Mouse (Mus musculus) stomach, embryonic 15.5 days (tissue): Measurements from ENCODE around the gene Tmem145. TPM values are rescaled to one million over a fixed set of nuclear protein-coding genes. Genes with fewer than 3 reads are reported as not detected.

Source experiments
- ATAC-seq: fragments of 200-750 bp; cut with Nextera tagmentation; 2 replicates; pipeline ENCODE4 v1.8.0; 2017; ENCODE audit warnings: low read depth, moderate number of reproducible peaks, moderate TSS enrichment; ENCODE audit not compliant: insufficient read depth, low FRiP score
- H3K27ac ChIP-seq: fragments of 300-500 bp; sonication (generic); 2 replicates; pipeline ENCODE4 v1.5.1; 2015; ENCODE audit warnings: mild to moderate bottlenecking, inconsistent platforms
- H3K27me3 ChIP-seq: fragments of 300-500 bp; sonication (generic); replicated peaks from 2 replicates; pipeline ENCODE4 v1.6.1; 2015; ENCODE audit warnings: inconsistent platforms
- H3K36me3 ChIP-seq: fragments of 300-500 bp; sonication (generic); 2 replicates; pipeline ENCODE4 v1.6.1; 2015; ENCODE audit warnings: inconsistent platforms
- H3K4me1 ChIP-seq: fragments of 300-500 bp; sonication (generic); 2 replicates; pipeline ENCODE4 v1.6.1; 2015; ENCODE audit warnings: inconsistent platforms
- H3K4me2 ChIP-seq: fragments of 300-500 bp; sonication (generic); 2 replicates; pipeline ENCODE4 v1.6.1; 2015; ENCODE audit warnings: mild to moderate bottlenecking, inconsistent platforms
- H3K4me3 ChIP-seq: fragments of 300-500 bp; sonication (generic); replicated peaks from 2 replicates; pipeline ENCODE4 v1.5.1; 2015; ENCODE audit warnings: inconsistent platforms
- H3K9ac ChIP-seq: fragments of 300-500 bp; sonication (generic); 2 replicates; pipeline ENCODE4 v1.6.1; 2015; ENCODE audit warnings: inconsistent platforms
- H3K9me3 ChIP-seq: fragments of 300-500 bp; sonication (generic); 2 replicates; pipeline ENCODE4 v1.6.1; 2016; ENCODE audit warnings: inconsistent platforms
- WGBS: fragments of 180-500 bp; shearing (Covaris S2); methylation state at CpG from one replicate; pipeline ENCODE4 v1.1.7; 2015; 5-methylcytosine and 5-hydroxymethylcytosine counted together
- polyA plus RNA-seq: library from polyadenylated mRNA; unstranded; fragments of >200 nt; fragmentation: Nextera tagmentation; extraction: Ambion mirVana; gene quantifications from 2 replicates; pipeline ENCODE4 v1.2.1, GENCODE M21; 2015

Tmem145 gene
- polyA plus RNA-seq, 1 experiment from 2014 or later = 1.6 TPM

- Histone ChIP-seq H3K36me3 (0 out of 2 replicates have a peak, but pooled peaks cover 5% of the 10 kb centered on the region), H3K27ac (peak overlapping the region; percentile 100), H3K9ac (peak overlapping the region; percentile 65), H3K4me1 (peaks cover 62% of the 10 kb centered on the region), H3K9me3 (no peaks in the 10 kb centered on the region), H3K27me3 (no peaks in the 10 kb centered on the region), H3K4me2 (peak overlapping the region; percentile 87), H3K4me3 (peak overlapping the region; percentile 71)
- peak; percentile 65 for ATAC-seq
- under 1% methylated on average over 58 of the region's 60 CpGs for WGBS
Observed at GRCm38 (mm10) chr7:25278341-25279075, 27.4 kb upstream of the Tmem145 start.

- peak; percentile 36 for ATAC-seq
- Histone ChIP-seq H3K36me3 (no peaks in the 10 kb centered on the region), H3K27me3 (no peaks in the 10 kb centered on the region), H3K4me1 (peaks cover 65% of the 10 kb centered on the region), H3K4me2 (peak overlapping the region; percentile 87), H3K9me3 (no peaks in the 10 kb centered on the region), H3K27ac (peak overlapping the region; percentile 100), H3K9ac (peak overlapping the region; percentile 33), H3K4me3 (peak overlapping the region; percentile 71)
- under 1% methylated on average over 47 of the region's 49 CpGs for WGBS
Observed at GRCm38 (mm10) chr7:25279076-25279860, 26.6 kb upstream of the Tmem145 start.

- Histone ChIP-seq H3K4me2 (peak overlapping the region; percentile 87), H3K9me3 (no peaks in the 10 kb centered on the region), H3K9ac (peak overlapping the region; percentile 33), H3K4me1 (peaks cover 64% of the 10 kb centered on the region), H3K36me3 (peaks cover 5% of the 10 kb centered on the region), H3K27me3 (no peaks in the 10 kb centered on the region), H3K4me3 (peak overlapping the region; percentile 71), H3K27ac (peak overlapping the region; percentile 100)
- WGBS = 2% methylated on average over 6 of the region's 6 CpGs
- ATAC-seq = peak; percentile 30
Observed at GRCm38 (mm10) chr7:25279861-25280791, 25.8 kb upstream of the Tmem145 start.

GRCm38 (mm10) chr7:25281166-25281733, 24.7 kb upstream of the Tmem145 start:
- Histone ChIP-seq H3K9me3 (no peaks in the 10 kb centered on the region), H3K4me2 (peak overlapping the region; percentile 87), H3K36me3 (peaks cover 15% of the 10 kb centered on the region), H3K4me1 (peaks cover 53% of the 10 kb centered on the region), H3K27ac (peak overlapping the region; percentile 100), H3K9ac (peak overlapping the region; percentile 48; the same call in 1 of the 2 replicates), H3K4me3 (peak overlapping the region; percentile 71), H3K27me3 (no peaks in the 10 kb centered on the region)
- ATAC-seq = peak; percentile 5; the same call in 1 of the 2 replicates
- 16% methylated on average over 12 of the region's 12 CpGs for WGBS

GRCm38 (mm10) chr7:25281734-25282601, 23.9 kb upstream of the Tmem145 start:
- peak overlapping the region; percentile 71 for H3K4me3 ChIP-seq
- H3K9ac ChIP-seq = peak overlapping the region; percentile 71
- H3K4me2 ChIP-seq = peak overlapping the region; percentile 87
- H3K27me3 ChIP-seq = no peaks in the 10 kb centered on the region
- peaks cover 49% of the 10 kb centered on the region for H3K4me1 ChIP-seq
- peak overlapping the region; percentile 100 for H3K27ac ChIP-seq
- H3K36me3 ChIP-seq = peaks cover 22% of the 10 kb centered on the region
- no peaks in the 10 kb centered on the region for H3K9me3 ChIP-seq
- WGBS = 1% methylated on average over 47 of the region's 108 CpGs
- peak; percentile 80 for ATAC-seq

GRCm38 (mm10) chr7:25282731-25283211, 23.1 kb upstream of the Tmem145 start:
- Histone ChIP-seq H3K9me3 (no peaks in the 10 kb centered on the region), H3K9ac (peak overlapping the region; percentile 71), H3K4me2 (peak overlapping the region; percentile 73), H3K36me3 (peaks cover 30% of the 10 kb centered on the region), H3K4me3 (peak overlapping the region; percentile 71), H3K27me3 (no peaks in the 10 kb centered on the region), H3K4me1 (peaks cover 43% of the 10 kb centered on the region), H3K27ac (peak overlapping the region; percentile 99)
- WGBS = 0% methylated on average over 33 of the region's 36 CpGs
- ATAC-seq = no peak

- WGBS = 4% methylated on average over 5 of the region's 5 CpGs
- Histone ChIP-seq H3K27me3 (no peaks in the 10 kb centered on the region), H3K4me1 (peaks cover 41% of the 10 kb centered on the region), H3K9ac (peak overlapping the region; percentile 71; the same call in 1 of the 2 replicates), H3K9me3 (no peaks in the 10 kb centered on the region), H3K27ac (peak overlapping the region; percentile 99), H3K4me3 (peak overlapping the region; percentile 71), H3K4me2 (peak overlapping the region; percentile 73), H3K36me3 (peaks cover 38% of the 10 kb centered on the region)
- ATAC-seq = no peak
Observed at GRCm38 (mm10) chr7:25283637-25284036, 22.3 kb upstream of the Tmem145 start.

- Histone ChIP-seq H3K4me3 (peak overlapping the region; percentile 71), H3K36me3 (peaks cover 43% of the 10 kb centered on the region), H3K27ac (0 out of 2 replicates have a peak overlapping the region, but pooled peaks have one; percentile 99), H3K9me3 (no peaks in the 10 kb centered on the region), H3K4me2 (peak overlapping the region; percentile 73), H3K9ac (peak overlapping the region; percentile 19; the same call in 1 of the 2 replicates), H3K4me1 (peaks cover 41% of the 10 kb centered on the region), H3K27me3 (no peaks in the 10 kb centered on the region)
- 48% methylated on average over 2 of the region's 2 CpGs for WGBS
- ATAC-seq = no peak
Observed at GRCm38 (mm10) chr7:25284171-25284570, 21.7 kb upstream of the Tmem145 start.

GRCm38 (mm10) chr7:25284766-25285165, 21.1 kb upstream of the Tmem145 start:
- Histone ChIP-seq H3K9ac (no peak overlapping the region), H3K27ac (peak overlapping the region; percentile 99; the same call in 1 of the 2 replicates), H3K4me2 (no peak overlapping the region), H3K4me1 (peaks cover 40% of the 10 kb centered on the region), H3K27me3 (no peaks in the 10 kb centered on the region), H3K36me3 (peaks cover 49% of the 10 kb centered on the region), H3K4me3 (no peak overlapping the region; the same call in 1 of the 2 replicates), H3K9me3 (no peaks in the 10 kb centered on the region)
- 53% methylated on average over 5 of the region's 5 CpGs for WGBS
- no peak for ATAC-seq

- H3K9ac ChIP-seq = no peak overlapping the region
- no peaks in the 10 kb centered on the region for H3K27me3 ChIP-seq
- H3K9me3 ChIP-seq = no peaks in the 10 kb centered on the region
- peaks cover 35% of the 10 kb centered on the region for H3K4me1 ChIP-seq
- 93% methylated on average over 20 of the region's 20 CpGs for WGBS
- no peak for ATAC-seq
- peaks cover 58% of the 10 kb centered on the region for H3K36me3 ChIP-seq
- H3K4me3 ChIP-seq = no peak overlapping the region
- no peak overlapping the region for H3K27ac ChIP-seq
- no peak overlapping the region for H3K4me2 ChIP-seq
Observed at GRCm38 (mm10) chr7:25285511-25286238, 20.2 kb upstream of the Tmem145 start.
